Mouse (Mus musculus) gonadal fat pad, adult 2 months (tissue): ENCODE measurements around the gene Phactr2. TPM values are rescaled to one million over a fixed set of nuclear protein-coding genes. Genes with fewer than 3 reads are reported as not detected.
"Not testable (repeated sequence)": the region's sequence is repeated elsewhere in the genome, so short reads cannot be mapped to it uniquely, and the experiment has no call there.

Experiments
- DNase-seq: peaks from one replicate; pipeline ENCODE4 v3.0.0-alpha.2; 2012; ENCODE audit warnings: low read depth
- polyA plus RNA-seq: library from polyadenylated mRNA; depleted of rRNA; stranded (reverse); fragments of >200 nt; gene quantifications from 2 replicates; pipeline ENCODE4 v1.2.3, GENCODE M21; 2012

Phactr2 gene
- polyA plus RNA-seq, 1 experiment, result 8.1 TPM

DNA sequence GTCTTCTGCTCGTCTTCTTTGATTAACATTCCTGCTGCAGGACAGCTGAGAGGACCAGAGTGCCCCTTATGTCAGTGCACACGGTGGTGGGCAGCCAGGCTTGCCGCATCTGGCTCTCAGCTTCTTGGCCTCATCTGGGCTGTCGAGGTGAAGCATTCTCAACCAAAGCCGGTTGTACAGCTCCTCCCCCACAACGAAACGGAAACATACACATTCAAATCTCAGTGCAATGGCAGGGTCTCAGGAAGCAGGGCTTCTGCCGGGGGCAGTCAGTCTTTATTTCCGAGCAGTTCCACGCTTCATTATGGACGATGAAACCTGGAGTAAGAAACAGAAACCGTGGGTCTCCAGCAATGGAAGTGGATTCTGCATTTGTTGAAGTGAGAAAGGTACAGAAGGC, 260.3 kb downstream of the Phactr2 start:
- DNase-seq, result no peak

DNA sequence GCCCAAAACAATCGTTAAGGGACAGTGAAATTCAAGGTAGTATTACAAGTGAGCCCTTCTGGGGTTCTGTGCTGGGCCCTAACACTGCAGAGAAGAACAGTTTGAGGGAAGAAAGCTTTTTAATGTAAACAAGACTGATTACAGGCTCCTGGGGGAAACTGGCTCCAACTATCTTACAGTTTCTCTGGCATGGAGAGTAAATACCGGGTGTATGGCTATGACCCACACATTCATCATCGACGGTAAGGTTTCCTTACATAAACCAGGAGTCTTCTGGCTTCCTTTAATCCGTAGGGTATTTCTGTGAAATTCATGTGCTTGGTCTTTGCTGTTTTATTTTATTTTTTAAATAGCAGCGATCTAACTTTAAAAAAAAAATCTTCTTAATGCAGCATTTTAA, 261.4 kb downstream of the Phactr2 start:
- DNase-seq, result no peak

DNA sequence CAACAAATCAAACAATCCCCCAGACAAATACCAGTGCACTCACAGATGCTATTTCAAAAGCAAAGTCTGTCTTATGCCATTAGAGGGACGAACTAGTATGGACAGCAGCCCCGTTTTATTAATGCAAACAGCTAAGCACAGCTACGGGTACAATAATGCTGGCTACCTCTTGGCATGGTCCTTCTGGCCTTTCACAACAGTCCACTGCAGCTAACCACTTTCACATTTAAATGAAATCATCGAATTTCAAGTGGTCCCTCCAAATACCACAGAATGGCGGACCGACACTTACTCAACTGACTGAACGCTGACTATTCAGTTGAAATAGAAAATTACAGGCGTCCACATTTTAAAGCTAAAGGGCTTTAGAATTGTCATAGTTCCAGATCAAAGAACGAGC, 261.9 kb downstream of the Phactr2 start:
- DNase-seq, result no peak

GRCm38 (mm10) chr10:13209930-13210637, 264.1 kb downstream of the Phactr2 start:
- no peak for DNase-seq

DNA sequence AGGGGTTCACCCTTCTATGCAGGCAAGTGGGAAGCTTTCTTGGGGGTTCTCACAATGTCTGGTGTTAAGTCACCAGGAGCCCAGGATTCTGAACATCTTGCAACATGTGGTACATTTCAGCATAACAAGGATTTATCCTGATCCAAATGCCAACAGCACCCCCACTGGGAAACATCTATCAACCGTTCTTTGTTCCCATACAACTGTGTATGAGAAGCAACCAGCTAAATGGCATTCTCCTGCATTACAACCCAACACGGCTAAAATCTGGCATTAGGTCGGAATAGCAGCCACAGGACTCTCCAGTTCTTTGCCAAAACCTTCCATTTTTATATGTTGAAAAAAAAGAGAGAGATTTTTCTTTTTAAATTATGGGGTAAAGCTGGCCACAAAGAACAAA, 264.7 kb downstream of the Phactr2 start:
- DNase-seq, result no peak

- no peak for DNase-seq
These were observed 265.2 kb downstream of the Phactr2 start for GRCm38 (mm10) chr10:13209061-13209460.

GRCm38 (mm10) chr10:13201741-13202293, 272.4 kb downstream of the Phactr2 start:
- no peak for DNase-seq

GRCm38 (mm10) chr10:13200862-13201261, 273.4 kb downstream of the Phactr2 start:
- no peak for DNase-seq

DNA sequence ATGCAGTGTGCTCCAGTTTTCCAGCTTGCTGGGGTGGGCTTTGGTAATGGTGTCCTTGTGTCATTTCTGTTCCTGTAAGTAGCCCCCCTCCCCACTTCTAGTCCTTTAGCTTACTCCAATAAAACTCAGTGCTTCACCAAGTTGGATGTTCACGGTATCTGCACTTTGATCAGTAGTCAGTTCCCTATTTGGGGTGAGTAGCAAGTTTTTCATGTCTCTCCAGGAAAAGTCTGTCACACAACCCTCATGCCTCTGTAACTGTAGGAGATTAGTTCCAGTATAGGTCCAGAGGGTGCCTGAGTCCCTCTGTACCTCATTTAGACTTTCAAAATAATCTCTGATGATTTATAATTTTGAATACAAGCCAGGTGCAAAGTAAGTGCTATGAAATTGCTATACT, 275.0 kb downstream of the Phactr2 start:
- no peak for DNase-seq

DNA sequence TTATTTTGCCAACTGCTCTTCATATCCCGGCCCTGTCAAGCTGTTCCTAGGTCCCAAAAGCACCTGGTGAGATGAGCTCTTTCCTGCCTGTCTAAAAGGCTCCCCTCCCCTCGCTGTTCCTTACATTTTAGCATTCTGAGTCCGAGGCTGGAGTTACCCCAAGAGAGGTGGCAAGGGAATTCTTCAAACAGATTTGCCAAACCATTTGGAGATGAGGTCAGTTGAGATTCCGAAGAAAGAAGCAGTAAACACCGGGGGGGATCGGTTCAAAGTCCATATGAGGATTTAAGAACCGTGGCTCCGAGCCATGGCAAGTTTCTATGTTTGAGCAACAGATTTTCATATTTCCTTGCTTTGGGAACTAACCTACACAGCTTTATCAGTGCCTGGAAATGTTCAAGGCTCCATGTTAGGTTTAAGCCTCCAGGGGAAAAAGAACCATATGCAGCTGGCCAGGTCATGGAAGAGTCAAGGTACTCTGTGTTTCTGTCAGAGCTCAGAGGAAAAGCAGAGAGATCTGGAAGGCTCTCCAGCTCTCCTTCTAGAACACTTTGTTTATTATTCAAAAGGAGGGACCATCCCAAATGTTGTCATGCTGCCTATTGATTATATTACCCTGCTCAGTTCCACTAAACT, 277.2 kb downstream of the Phactr2 start:
- no peak for DNase-seq

GRCm38 (mm10) chr10:13193496-13193895, 280.7 kb downstream of the Phactr2 start:
- not testable (repeated sequence) for DNase-seq

GRCm38 (mm10) chr10:13192731-13193351, 281.4 kb downstream of the Phactr2 start, which contains the start of gene Ltv1:
Gene Ltv1, minus strand, starts transcription at chr10:13193168.
- peak; percentile 44 for DNase-seq

DNA sequence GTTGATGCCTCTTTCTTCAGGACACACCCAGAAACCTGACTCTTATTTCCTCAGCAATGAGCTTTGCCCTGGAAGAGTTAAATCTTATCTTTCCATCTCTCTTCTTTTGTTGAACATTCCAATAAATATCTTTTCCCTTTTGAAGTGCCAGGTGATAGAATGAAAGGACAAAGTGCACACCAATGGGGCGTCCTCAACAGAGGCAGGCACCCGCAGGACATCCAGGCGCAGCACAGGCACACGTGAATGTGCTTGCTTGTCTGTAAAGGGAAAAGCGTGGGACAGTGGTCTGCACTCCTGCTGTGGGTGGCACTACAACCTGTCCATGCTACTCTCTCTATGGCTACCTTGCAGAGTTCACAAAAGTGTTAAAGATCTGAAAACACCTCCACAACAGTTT, 284.3 kb downstream of the Phactr2 start:
- no peak for DNase-seq

DNA sequence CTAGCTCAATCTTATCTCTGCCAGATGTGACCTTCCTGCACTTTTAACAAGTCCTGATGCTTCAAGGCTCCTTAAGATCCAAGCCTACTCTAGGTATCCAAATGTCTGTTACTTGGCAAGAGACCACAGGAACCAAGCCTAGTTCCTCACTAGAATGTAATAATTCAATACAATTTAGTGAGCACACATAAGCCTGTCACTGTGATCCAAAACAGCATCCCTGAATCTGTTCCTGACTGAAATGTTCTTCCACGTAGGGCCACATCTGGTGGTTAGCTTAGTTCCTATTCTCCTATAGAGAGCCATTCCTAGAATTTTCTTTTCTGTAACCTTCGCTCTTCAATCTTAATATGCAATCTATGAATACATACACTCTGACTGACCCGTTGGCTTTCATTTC, 287.5 kb downstream of the Phactr2 start:
- DNase-seq, result no peak

GRCm38 (mm10) chr10:13184170-13184766, 289.9 kb downstream of the Phactr2 start:
- DNase-seq, result no peak

DNA sequence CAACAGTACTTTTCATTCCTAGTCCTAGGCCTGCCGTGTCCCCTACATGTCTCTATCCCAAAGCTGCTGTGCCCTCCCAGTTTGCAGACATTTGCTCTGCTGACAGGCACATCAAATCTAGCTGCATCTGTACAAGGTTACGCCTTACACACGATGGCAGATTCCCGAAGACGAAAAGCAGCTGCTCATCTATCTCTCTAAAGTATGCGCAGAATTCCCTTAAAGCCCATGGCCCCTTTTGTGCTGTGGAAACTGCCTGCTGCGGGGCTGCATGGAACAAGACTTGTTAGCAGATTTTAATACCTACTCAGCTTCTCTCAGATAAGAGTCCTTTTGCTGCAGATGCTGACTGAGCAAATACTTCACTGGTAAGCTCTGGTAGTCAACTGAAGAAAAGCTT, 294.0 kb downstream of the Phactr2 start:
- no peak for DNase-seq

- no peak for DNase-seq
These were observed 296.1 kb downstream of the Phactr2 start, which contains the start of gene Zc2hc1b for GRCm38 (mm10) chr10:13177973-13178624. Gene Zc2hc1b, minus strand, starts transcription at chr10:13178023.

DNA sequence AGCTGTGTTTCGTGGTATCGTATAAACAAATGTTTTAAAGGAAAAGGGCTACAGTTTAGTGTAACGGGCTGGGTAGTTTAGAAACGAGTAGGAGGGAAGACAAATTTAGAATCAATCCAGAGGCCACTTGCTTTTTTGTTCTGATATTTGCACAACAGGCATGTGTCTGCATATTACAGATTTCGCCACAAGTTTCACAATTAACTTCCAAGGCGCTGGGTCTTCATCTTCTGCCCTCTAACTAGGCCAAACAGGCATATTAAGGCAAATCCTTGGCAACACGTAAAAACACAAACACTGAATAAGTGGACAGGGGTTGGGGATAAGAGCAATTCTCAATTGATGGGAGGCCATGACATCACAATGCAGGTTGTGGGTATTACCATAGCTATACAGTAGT, 298.3 kb downstream of the Phactr2 start:
- DNase-seq, result no peak

DNA sequence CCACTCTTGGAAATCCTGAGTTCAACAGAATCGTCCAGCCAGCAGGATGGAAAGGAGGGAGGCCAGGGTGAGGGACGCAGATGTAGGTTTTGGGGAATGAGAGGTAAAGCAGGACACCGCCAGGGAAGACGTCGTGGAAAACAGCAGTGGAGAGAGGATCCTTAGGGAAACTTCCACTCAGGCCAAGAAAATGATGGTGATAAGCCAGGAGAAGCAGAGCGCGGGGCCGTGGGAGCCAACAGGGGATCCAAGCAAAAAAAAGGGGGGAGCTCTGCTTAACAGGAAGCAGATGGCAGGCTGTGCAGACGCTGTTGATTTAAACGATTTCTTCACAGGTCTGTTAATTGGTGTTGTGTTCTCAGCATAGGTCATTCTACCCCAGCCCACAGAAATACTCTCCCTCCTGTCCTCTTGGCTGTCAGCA, 301.4 kb downstream of the Phactr2 start:
- DNase-seq, result no peak

GRCm38 (mm10) chr10:13171461-13171860, 302.8 kb downstream of the Phactr2 start:
- no peak for DNase-seq

GRCm38 (mm10) chr10:13170739-13171448, 303.3 kb downstream of the Phactr2 start:
- no peak for DNase-seq
